Mouse (Mus musculus) cerebellum, postnatal 36 days (tissue): ENCODE data around the gene Bmp10.

Experiments used
- DNase-seq, 2 experiments: peaks; one replicate each; pipeline ENCODE4 v3.0.0; 2021 to 2022; ENCODE audit warnings: mixed read lengths in 2 of 2

Gene Bmp10

DNA sequence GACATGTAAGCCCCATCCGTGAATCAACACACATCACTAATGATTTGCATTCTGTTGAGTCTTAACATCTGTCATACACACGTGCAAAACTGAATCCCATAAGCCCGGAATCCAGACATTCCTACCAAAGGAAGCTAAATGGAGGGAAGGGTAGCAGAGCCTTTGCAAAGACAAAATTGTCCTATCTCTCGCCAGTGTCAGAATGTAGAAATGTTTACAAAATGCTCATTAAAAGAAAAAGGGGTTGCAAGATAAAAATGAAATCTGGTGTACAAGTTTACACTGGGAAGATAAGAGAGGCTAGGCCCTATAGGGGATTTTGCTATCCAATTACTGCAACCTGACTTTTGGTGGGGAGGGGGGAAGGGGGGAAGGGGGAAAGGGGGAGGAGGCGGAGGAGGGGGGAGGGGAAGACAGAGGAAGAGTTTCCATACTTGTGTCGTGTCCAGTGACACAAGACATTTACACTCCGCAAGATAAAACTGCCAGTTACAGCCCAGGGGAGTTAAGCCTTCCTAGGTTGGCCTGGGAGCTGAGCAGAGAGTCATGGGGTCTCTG is at the start of gene Bmp10:
TSS of gene Bmp10 (plus strand) at position 508 of the 558 bp plus-strand sequence.
- DNase-seq: no peak

DNA sequence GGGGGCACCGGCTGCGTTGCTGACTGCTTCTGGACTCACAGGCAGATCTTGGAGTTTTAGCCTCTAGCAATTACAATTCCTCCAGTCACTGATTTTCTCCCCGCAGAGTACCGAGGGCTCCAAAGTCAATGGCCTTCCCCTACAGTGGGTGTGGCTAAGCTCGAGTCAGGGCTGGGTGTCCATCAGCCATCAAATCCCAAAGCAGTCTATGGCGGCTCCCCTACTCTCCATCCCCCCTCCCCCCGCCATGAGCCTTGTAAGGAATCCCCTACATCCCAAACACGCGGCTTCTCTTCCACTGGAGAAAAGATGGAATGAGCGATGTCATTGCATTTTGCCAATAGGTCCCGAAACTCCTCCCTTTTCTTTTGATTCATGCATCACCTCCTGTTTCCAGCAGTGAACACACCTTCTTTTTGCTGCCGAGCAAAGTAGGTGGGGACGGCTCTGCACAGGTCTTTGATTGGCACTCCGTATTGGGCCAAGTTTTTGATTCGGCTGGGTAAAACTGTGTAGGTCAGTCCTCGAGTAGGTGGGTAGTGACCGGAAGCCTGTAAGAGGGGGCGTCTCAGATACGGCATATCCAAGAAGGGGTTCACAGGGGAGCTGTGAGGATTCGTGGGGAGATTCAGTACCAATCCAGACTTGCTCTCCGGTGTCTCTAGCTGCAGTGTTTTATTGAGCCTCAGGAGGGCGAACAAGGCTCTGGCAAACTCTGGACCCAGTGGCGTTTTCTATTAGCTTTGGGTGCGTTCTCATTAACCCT is 44.7 kb upstream of the Bmp10 start:
- peak in 1 of 2 experiments; percentile 7 for DNase-seq

DNA sequence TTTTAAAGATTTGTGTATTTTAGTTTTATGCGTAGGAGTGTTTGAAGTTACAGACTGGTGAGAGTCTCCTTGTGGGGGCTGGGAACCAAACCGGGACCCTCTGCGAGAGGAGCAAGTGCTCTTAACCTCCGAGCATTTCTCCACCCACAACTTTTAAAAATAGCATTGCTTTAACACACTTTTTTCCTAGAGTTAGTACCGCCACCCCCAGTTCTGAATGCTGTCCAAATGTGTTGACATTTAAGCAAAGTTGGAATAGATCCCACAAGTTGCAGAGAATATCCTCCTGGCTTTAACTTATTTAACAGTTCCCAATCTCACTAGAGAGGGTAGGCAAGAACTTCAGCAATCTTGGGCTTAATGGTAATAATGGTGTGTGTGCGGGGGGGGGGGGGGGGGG is 44.0 kb upstream of the Bmp10 start:
- DNase-seq: no peak

DNA sequence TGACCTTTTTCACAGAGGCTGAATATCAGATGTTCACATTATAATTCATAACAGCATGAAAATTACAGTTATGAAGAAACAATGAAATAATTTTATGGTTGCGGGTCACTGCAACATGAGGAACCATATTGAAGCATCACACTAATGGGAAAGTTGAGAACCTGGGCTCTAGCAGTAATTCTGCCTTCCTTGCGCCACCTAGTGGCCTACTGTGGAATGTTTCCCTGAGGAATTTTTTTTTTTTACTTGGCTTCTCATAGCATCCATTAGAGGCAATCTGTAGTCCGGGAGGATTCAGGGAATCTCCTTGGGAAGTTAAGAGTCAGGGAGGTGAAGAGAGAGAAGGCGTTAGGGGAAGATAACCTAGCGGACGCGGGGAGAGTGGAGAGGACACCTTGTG is 42.6 kb upstream of the Bmp10 start:
- peak; percentile 36 to 65 for DNase-seq

DNA sequence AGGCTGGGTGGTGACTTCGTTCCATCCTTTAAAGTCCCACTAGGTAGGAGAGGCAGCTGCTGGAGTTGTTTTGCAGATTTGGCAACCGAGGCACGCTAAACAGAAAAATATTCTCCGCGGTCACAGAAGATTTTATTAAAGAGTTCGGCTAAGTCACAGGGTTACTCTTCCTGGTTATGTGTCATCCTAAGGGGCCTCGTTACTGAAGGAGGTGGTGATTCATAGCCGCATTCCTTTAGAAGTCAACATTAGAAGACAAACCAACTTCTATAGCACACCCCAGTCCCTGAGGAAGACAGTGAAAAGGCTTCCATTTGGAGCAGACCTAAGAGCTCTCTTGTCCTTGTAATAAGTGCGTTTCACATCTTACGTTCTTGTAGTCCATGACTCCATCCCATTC is 42.1 kb upstream of the Bmp10 start:
- DNase-seq: no peak

DNA sequence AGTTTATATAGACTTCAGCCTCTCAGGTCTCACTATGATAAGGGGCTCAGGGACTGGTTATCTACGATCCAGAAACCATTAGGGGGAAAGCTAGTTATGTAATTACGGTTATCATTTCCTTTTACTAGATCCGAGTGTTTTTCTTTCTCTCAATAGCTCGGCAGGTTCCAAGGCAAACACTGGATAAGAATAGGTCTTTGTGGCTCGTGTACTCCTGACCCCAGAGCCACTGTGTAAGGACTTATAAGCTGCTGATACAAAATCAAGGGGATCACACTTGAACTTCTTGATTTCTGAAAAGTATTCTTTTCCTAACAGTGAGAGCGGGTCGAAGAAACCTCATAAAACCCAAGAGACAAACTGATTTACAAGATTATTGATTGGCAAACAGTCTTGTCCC is 39.9 kb upstream of the Bmp10 start, which contains the start of gene Gkn3:
TSS of gene Gkn3 (minus strand) at position 59 of the 400 bp plus-strand sequence.
- DNase-seq: no peak

DNA sequence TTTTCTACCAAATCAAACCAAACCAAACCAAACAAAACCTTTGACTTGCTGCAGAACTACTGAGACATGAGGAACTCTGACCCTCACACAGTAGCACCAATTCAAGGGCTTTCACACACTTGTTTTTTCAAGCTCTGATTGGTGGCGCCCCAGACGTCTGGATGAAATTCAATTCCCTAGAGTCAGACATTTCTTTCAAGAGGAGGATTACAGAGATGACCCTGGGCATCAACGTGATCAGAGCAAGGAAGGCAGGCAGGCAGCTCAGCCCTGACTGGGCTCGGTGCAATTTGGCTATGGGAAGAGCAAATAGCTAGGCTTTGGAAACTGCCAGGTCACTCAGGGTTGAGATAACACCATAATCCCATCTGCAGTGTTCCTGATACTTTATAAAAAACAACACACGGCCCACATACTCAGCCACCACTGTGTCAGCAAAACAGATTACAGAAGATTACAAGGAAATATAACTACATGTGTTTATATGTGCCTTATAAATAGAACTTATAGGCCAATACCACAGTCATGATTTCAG is 39.3 kb upstream of the Bmp10 start:
- DNase-seq: no peak

DNA sequence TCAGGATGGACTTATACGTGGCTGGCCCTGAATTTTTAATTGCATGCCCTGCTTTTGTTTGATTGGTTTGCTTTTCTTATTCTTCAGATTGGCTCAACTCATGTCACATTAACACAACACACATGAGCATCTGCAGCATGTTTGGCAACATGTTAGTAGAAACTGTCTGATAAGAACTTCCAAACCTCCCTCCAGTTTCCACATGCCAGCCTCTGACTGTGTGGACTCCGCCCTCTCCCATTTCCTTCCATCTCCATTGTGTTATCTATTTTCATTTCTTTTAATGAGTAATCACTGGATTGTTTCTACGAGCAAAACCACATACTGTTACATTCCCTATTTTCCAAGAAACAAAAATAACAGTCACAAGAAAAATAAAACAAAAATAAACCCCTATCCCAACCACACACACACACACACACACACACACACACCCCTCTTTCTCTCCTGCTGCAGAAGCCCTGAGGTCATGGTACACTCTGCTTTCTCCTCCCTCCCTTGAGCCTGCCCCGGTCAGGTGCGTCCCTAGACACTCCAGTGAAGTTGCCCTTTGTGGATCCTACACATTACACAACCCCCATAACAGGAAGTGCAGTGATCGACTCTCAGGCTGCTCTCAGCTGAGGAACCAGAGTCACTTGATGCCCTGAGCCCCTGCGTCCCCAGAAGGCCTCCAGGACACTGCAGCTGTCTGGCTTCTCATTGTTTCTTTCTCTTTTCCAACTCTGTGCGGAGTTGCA is 35.2 kb upstream of the Bmp10 start:
- no peak for DNase-seq

DNA sequence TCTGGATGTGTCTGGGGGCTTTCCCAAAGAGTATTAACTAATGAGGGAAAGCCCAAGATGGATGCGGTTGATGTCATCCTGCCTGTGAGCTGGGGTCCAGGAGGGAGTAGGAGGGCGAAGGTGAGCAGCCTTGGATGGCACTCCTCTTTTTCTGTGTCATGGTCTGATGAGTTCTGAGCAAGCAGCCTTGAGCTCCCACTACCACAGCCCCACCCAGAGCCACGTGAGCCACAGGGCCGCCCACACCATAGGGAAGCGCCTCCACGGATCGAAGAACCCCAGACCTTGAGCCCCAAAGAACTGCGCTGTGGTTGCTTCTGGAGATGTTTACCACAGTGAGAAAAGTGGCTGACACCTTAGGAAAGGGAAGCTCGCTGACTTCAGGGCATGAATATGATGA is 34.0 kb upstream of the Bmp10 start:
- DNase-seq: no peak

DNA sequence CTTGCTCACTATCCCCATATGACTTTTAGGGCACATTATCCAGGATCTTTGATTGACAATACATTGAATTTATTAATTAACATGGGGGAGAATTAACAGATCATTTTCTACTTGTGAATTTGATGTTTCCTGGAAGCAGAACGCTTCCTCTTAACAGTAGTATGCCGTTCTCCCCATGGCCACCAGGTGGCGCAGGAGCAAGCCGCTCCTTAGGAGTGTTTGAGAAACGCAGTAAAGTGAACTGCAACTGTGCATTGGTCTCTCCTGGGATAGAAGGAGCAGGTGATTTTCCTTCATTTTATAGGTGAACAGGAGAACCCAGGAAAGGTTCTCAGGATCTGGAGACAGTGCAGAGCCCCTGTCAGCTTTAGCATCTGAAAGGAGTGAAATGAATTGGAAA is 29.7 kb upstream of the Bmp10 start:
- peak; percentile 69 for DNase-seq

DNA sequence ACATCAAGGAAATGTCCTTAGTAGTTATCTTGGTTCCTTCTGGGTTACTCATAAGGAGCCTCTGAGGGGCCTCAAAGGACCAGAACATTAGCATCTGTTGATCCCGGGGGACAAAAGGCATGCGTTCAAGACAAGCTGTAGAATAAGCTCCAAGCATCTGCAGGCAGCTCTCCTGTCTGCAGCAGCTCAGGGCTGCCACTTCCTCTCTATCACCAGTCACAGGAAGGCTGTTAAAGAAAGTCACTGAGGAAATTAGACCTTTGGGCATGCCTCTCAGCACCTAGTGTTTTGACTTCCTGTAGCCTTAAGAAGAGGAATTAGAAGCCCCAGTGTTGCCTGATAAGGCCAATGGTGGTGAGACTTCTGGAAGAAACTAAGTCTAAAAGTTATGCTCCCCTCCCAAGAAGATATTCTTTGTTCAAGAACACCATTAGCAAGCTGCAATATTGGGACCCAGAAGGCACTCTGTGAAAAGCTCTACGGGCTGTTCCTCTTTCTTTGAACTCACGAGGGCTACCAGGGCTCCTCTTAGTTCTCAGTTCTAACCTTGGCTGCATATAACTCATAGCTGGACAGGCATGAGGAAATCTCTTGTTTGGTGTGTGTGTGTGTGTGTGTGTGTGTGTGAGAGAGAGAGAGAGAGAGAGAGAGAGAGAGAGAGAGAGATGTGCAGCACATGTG is 28.8 kb upstream of the Bmp10 start:
- no peak for DNase-seq

DNA sequence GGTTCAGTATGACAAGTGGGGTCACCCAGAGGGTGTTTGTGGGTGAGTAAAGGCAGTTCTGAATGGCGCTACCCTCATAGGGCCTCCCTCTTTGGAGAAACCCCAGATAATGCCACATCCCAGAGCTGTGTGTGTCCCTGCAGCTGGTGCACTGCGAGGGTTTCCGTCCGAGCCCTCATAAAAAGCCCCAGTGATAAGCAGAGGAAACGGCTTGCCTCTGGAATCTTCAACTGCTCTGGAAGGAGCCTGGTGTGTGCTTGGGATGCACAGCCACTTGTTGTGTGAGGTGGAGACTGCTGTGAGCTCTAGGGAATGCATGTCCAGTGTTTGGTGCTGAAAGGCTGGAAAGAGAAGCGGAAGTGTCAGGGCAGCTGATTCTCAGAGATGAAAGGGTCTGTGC is 27.3 kb upstream of the Bmp10 start:
- DNase-seq: no peak

DNA sequence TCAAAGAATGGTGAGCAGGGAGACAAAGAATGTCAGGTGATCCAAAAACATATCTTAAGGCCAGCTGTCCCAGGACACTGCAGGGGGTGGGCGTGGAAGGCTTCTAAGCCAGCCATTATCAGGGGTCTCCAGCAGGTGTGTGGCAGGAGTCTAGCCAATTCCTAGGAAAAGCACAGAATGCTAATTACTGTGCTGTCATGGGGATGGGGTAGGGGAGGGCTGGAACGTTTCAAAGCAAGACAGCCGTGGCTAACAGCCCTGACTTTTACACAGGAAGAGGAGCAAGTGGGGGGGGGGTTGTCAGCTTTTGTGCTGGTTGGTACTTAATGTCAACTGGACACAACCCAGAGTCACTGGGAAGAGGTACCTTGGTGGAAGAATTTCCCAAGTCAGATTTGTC is 16.8 kb upstream of the Bmp10 start:
- DNase-seq: no peak

DNA sequence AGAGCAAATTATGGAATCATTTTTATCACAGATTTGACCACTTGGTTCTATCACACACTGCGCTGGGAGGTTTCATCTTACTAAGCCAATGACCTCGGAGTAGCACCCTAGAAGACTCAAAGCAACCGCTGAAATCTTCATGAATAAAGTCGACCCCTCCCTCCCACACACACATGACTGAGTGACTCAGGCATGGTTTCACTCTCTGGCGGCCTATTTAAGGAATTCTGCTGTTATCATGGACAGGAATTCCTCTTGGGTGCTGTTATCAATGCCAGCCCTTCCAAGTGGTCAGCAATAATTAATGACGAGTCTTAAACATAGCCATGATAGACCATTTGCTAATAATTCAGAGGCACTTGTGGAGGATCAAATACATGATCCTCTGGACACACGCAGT is 6.5 kb upstream of the Bmp10 start:
- DNase-seq: no peak

DNA sequence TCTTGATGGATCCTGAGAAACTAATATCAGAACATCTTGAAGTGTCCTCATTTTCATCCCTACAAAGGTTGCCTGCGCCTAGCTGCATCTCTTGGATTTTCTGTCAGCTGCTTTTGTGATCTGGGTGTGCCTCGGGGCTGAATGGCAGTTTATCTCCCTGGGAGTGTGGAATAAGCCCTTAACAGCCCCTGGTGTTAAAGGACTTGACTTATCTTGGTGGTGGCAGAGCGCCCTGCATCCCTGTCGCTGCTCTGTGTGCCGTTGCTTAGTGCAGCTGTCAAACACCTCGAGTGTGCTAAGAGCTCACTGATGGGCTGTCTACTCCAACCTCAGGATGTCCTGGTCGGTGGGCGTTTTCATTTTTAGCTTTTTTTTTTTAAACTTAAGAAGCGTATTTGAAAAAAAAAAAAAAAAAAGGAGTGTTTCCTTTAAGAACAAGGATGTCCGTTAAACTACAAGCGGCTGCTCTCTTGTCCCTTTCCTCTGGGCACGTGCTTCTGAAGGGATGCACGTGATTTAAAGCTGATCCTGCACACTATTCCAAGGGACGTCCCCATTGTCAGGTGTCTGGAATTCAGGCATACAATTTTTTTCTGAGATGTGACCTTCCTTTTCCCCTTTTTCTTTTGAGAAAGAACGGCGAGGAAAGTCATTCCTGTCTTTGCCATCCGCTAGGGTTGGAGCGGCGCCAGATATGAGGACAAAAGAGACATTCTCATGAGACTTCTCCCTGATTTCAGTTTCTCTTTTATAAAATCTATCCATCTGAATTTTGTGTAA is 4.6 kb upstream of the Bmp10 start:
- peak; percentile 17 to 19 for DNase-seq

DNA sequence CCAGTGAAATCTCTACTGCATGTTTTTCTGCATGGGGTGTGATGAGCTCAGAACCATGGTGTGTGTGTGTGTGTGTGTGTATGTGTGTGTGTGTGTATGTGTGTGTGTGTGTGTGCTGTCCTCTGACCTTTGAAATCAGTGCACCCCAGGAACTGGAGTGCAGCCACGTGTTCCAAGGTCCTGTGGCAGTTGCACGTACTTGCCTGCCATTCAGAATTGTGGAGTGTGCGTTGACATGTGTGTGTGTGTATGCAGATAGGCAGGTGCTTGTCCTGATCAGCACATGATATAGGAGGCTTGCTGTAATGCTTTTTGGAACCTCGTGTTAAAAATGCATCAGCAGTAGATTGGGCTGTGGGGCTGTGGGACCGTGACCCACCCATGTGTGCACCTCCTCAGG is 1.8 kb upstream of the Bmp10 start:
- DNase-seq: no peak

DNA sequence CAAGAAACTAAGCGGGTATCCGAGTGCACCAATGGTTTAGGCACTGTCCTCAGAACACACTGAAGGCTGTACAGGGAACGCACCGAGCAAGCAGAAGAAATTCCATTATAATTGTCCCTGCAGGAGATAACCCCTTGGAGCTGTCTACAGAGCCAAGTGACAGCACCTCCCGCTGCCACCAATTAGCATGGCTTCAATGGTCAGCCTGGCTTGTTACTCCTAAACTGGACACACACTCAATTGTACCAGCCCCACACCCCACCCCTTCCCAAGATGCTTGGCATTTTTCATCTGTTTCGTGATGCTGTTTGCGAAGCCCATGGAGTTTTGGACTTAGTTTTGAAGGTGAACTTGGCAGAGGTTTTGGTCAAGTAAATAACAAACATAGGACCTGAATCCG is 1.2 kb upstream of the Bmp10 start:
- DNase-seq: no peak

DNA sequence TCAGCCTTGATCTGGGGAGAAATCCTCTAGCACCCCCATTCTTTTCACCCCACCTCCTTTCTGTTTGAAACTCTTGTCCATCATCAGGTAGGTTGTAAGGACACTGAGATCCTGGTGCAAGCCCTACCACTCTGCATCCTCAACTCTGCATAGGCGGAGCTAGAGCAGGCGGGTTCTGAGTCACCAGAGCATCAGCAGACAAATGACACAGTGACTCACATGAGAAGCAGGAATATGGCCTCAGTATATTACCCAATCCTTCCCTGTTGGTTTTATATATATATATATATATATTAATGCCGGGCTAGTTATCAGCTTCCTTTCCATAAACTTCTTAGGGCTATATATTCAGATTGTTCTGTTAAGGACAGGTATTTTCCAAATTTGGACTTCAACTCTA is 7.0 kb downstream of the Bmp10 start:
- DNase-seq: no peak

DNA sequence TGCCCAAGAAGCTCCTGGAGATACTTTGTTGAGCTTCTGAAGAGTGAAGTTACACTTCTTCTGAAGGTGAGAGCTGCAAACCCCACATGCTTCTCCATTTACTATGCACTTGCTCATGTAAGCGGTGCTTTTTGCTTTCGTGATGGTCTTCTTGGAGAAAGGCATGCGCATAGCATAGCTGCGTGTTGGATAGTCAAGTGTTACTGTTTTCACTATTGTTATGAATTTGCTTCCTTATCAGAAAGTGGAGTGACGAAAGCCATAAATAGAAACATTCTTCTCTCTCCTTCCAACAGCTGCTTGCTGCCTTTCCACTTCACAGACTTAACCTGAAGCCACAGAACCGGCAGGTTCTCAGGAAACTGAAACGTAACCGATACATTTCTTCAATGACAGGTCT is 8.0 kb downstream of the Bmp10 start:
- no peak for DNase-seq

DNA sequence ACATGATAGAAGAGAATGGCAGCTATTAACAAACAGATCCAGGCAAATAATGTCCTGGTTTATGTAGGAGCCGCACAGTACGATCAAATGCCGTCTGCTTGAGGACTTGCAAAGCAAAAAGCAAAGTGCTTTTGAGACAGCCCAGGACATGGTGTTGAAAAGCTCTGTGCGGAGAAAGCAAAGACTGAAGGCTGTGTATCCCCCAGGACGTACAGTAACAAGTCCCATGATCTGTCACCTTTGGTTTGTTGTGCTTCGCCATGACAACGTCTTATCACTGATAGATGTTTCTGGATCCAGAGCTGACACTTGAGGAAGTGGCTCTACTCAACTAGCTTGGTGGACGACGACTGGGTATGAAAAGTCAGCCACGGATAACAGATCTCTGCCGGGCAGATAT is 14.5 kb downstream of the Bmp10 start:
- DNase-seq: no peak

DNA sequence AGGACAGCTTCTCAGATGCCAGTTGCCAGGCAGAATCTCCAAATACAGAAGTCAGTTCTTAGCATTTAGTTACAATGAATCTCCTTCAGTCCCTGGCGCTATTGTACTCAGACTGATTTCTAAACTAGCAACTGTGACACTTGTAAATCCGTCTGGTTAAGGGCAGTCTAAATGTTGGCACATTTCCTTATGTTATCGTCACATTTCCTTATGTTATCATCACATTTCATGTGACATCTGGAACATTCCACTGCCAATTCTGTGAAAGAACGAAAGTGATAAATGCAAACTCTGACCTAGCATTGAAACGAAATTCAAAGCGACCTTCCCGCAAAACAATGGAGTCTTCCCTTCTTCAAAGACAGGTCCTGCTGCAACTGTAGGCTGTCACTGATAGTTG is 16.4 kb downstream of the Bmp10 start:
- no peak for DNase-seq

DNA sequence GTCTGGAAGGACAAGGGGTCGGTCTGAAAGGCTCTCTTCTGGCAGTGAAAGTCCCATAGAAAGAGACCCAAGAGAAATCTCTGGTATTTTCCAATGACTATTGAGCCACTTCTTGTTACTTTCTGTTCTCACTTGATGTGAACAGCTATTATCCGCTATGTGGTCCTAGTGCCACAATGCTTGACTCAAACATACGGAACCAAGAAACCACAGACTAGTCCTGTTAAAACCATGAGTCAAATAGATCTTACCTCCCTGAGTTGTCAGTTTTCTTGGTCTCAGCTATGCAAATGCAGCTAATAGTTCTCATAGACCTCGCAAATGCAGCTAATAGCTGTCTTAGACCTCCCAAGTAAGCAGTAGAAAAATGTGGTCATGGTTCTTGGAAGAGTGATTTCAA is 18.4 kb downstream of the Bmp10 start:
- no peak for DNase-seq
